Mouse (Mus musculus): ENCODE results near the gene Adamts20. TPM values are rescaled to one million over a fixed set of nuclear protein-coding genes. Genes with fewer than 3 reads are reported as not detected.

Adamts20 gene
- polyA plus RNA-seq, 1 experiment from 2014 or later, result 1.6 TPM

GRCm38 (mm10) chr15:94480248-94480647 is 15.0 kb upstream of the Adamts20 start:
- no peaks in the 10 kb centered on the region for H3K27me3 ChIP-seq (ENCODE audit: control insufficient read depth, insufficient read depth, low read depth, low read length)
- peaks cover 2% of the 10 kb centered on the region; the same call in 1 of the 2 replicates for H3K4me1 ChIP-seq (replicated peaks; ENCODE audit: control insufficient read depth, insufficient read depth, low read length)
- WGBS, result 68% methylated on average over 5 of the region's 5 CpGs
- no peak overlapping the region for H3K27ac ChIP-seq (ENCODE audit: low read length)
- no peak overlapping the region for H3K4me2 ChIP-seq (ENCODE audit: low read depth, low read length)
- no peak for ATAC-seq (ENCODE audit: low read depth)
- no peak overlapping the region for H3K4me3 ChIP-seq (ENCODE audit: low read length)
- H3K36me3 ChIP-seq (ENCODE audit: control insufficient read depth, insufficient read depth, low read length), result no peaks in the 10 kb centered on the region
- no peak overlapping the region for H3K9ac ChIP-seq (ENCODE audit: low read length)
- no peaks in the 10 kb centered on the region for H3K9me3 ChIP-seq (ENCODE audit: control insufficient read depth, low read length)

- H3K9ac ChIP-seq (ENCODE audit: low read length), result no peak overlapping the region
- peaks cover 2% of the 10 kb centered on the region; the same call in 1 of the 2 replicates for H3K4me1 ChIP-seq (replicated peaks; ENCODE audit: control insufficient read depth, insufficient read depth, low read length)
- H3K4me2 ChIP-seq (ENCODE audit: low read depth, low read length), result no peak overlapping the region
- no peak overlapping the region for H3K27ac ChIP-seq (ENCODE audit: low read length)
- no peak overlapping the region for H3K4me3 ChIP-seq (ENCODE audit: low read length)
- H3K9me3 ChIP-seq (ENCODE audit: control insufficient read depth, low read length), result no peaks in the 10 kb centered on the region
- no peaks in the 10 kb centered on the region for H3K27me3 ChIP-seq (ENCODE audit: control insufficient read depth, insufficient read depth, low read depth, low read length)
- 0 out of 2 replicates have a peak, but pooled peaks have one; percentile 15 for ATAC-seq (ENCODE audit: low read depth)
- 65% methylated on average over 3 of the region's 3 CpGs for WGBS
- H3K36me3 ChIP-seq (ENCODE audit: control insufficient read depth, insufficient read depth, low read length), result no peaks in the 10 kb centered on the region
Measured at GRCm38 (mm10) chr15:94479513-94480136, 14.4 kb upstream of the Adamts20 start.

- no peak for ATAC-seq (ENCODE audit: low read depth)
- Histone ChIP-seq H3K4me2 (ENCODE audit: low read depth, low read length) (no peak overlapping the region), H3K4me1 (replicated peaks; ENCODE audit: control insufficient read depth, insufficient read depth, low read length) (peaks cover 2% of the 10 kb centered on the region; the same call in 1 of the 2 replicates), H3K36me3 (ENCODE audit: control insufficient read depth, insufficient read depth, low read length) (no peaks in the 10 kb centered on the region), H3K27me3 (ENCODE audit: control insufficient read depth, insufficient read depth, low read depth, low read length) (no peaks in the 10 kb centered on the region), H3K9ac (ENCODE audit: low read length) (no peak overlapping the region), H3K9me3 (ENCODE audit: control insufficient read depth, low read length) (no peaks in the 10 kb centered on the region), H3K4me3 (ENCODE audit: low read length) (no peak overlapping the region), H3K27ac (ENCODE audit: low read length) (no peak overlapping the region)
- WGBS, result 54% methylated on average over 13 of the region's 13 CpGs
Measured at GRCm38 (mm10) chr15:94478706-94479105, 13.5 kb upstream of the Adamts20 start.

- no peaks in the 10 kb centered on the region for H3K36me3 ChIP-seq (ENCODE audit: control insufficient read depth, insufficient read depth, low read length)
- H3K4me3 ChIP-seq (ENCODE audit: low read length), result no peak overlapping the region
- no peak overlapping the region for H3K9ac ChIP-seq (ENCODE audit: low read length)
- no peak for ATAC-seq (ENCODE audit: low read depth)
- 73% methylated on average over 7 of the region's 7 CpGs for WGBS
- no peaks in the 10 kb centered on the region for H3K27me3 ChIP-seq (ENCODE audit: control insufficient read depth, insufficient read depth, low read depth, low read length)
- H3K27ac ChIP-seq (ENCODE audit: low read length), result no peak overlapping the region
- H3K9me3 ChIP-seq (ENCODE audit: control insufficient read depth, low read length), result no peaks in the 10 kb centered on the region
- H3K4me1 ChIP-seq (replicated peaks; ENCODE audit: control insufficient read depth, insufficient read depth, low read length), result peaks cover 2% of the 10 kb centered on the region; the same call in 1 of the 2 replicates
- H3K4me2 ChIP-seq (ENCODE audit: low read depth, low read length), result no peak overlapping the region
Measured at GRCm38 (mm10) chr15:94477287-94477686, 12.1 kb upstream of the Adamts20 start.

- Histone ChIP-seq H3K9ac (ENCODE audit: low read length) (no peak overlapping the region), H3K4me3 (ENCODE audit: low read length) (no peak overlapping the region), H3K4me2 (ENCODE audit: low read depth, low read length) (no peak overlapping the region), H3K4me1 (replicated peaks; ENCODE audit: control insufficient read depth, insufficient read depth, low read length) (peaks cover 2% of the 10 kb centered on the region; the same call in 1 of the 2 replicates), H3K36me3 (ENCODE audit: control insufficient read depth, insufficient read depth, low read length) (no peaks in the 10 kb centered on the region), H3K9me3 (ENCODE audit: control insufficient read depth, low read length) (no peaks in the 10 kb centered on the region), H3K27ac (ENCODE audit: low read length) (no peak overlapping the region), H3K27me3 (ENCODE audit: control insufficient read depth, insufficient read depth, low read depth, low read length) (no peaks in the 10 kb centered on the region)
- 69% methylated on average over 5 of the region's 5 CpGs for WGBS
- no peak for ATAC-seq (ENCODE audit: low read depth)
Measured at GRCm38 (mm10) chr15:94475975-94476374, 10.8 kb upstream of the Adamts20 start.

- H3K36me3 ChIP-seq (ENCODE audit: control insufficient read depth, insufficient read depth, low read length), result no peaks in the 10 kb centered on the region
- H3K27ac ChIP-seq (ENCODE audit: low read length), result no peak overlapping the region
- no peaks in the 10 kb centered on the region for H3K4me1 ChIP-seq (replicated peaks; ENCODE audit: control insufficient read depth, insufficient read depth, low read length)
- no peaks in the 10 kb centered on the region for H3K9me3 ChIP-seq (ENCODE audit: control insufficient read depth, low read length)
- no peak overlapping the region for H3K9ac ChIP-seq (ENCODE audit: low read length)
- ATAC-seq (ENCODE audit: low read depth), result peak; percentile 60
- 28% methylated on average over 5 of the region's 5 CpGs for WGBS
- no peaks in the 10 kb centered on the region for H3K27me3 ChIP-seq (ENCODE audit: control insufficient read depth, insufficient read depth, low read depth, low read length)
- H3K4me2 ChIP-seq (ENCODE audit: low read depth, low read length), result no peak overlapping the region
- H3K4me3 ChIP-seq (ENCODE audit: low read length), result no peak overlapping the region
Measured at GRCm38 (mm10) chr15:94470361-94470760, 5.1 kb upstream of the Adamts20 start.

- H3K9me3 ChIP-seq (ENCODE audit: control insufficient read depth, low read length), result no peaks in the 10 kb centered on the region
- H3K36me3 ChIP-seq (ENCODE audit: control insufficient read depth, insufficient read depth, low read length), result no peaks in the 10 kb centered on the region
- H3K27me3 ChIP-seq (ENCODE audit: control insufficient read depth, insufficient read depth, low read depth, low read length), result no peaks in the 10 kb centered on the region
- no peak overlapping the region for H3K4me2 ChIP-seq (ENCODE audit: low read depth, low read length)
- ATAC-seq (ENCODE audit: low read depth), result no peak
- no peak overlapping the region for H3K27ac ChIP-seq (ENCODE audit: low read length)
- no peaks in the 10 kb centered on the region for H3K4me1 ChIP-seq (replicated peaks; ENCODE audit: control insufficient read depth, insufficient read depth, low read length)
- no peak overlapping the region for H3K4me3 ChIP-seq (ENCODE audit: low read length)
- whole genome bisulfite sequencing, result 63% methylated on average over 14 of the region's 14 CpGs
- H3K9ac ChIP-seq (ENCODE audit: low read length), result no peak overlapping the region
Measured at GRCm38 (mm10) chr15:94464881-94465280, 337 bp downstream of the Adamts20 start.

GRCm38 (mm10) chr15:94463251-94463650 is 2.0 kb downstream of the Adamts20 start:
- Histone ChIP-seq H3K27ac (ENCODE audit: low read length) (no peak overlapping the region), H3K9ac (ENCODE audit: low read length) (no peak overlapping the region), H3K4me2 (ENCODE audit: low read depth, low read length) (no peak overlapping the region), H3K9me3 (ENCODE audit: control insufficient read depth, low read length) (no peaks in the 10 kb centered on the region), H3K36me3 (ENCODE audit: control insufficient read depth, insufficient read depth, low read length) (no peaks in the 10 kb centered on the region), H3K4me3 (ENCODE audit: low read length) (no peak overlapping the region), H3K4me1 (replicated peaks; ENCODE audit: control insufficient read depth, insufficient read depth, low read length) (no peaks in the 10 kb centered on the region), H3K27me3 (ENCODE audit: control insufficient read depth, insufficient read depth, low read depth, low read length) (no peaks in the 10 kb centered on the region)
- WGBS, result 59% methylated on average over 3 of the region's 3 CpGs
- ATAC-seq (ENCODE audit: low read depth), result no peak

- H3K9ac ChIP-seq (ENCODE audit: low read length), result no peak overlapping the region
- H3K4me1 ChIP-seq (replicated peaks; ENCODE audit: control insufficient read depth, insufficient read depth, low read length), result no peaks in the 10 kb centered on the region
- H3K4me3 ChIP-seq (ENCODE audit: low read length), result no peak overlapping the region
- no peak for ATAC-seq (ENCODE audit: low read depth)
- H3K9me3 ChIP-seq (ENCODE audit: control insufficient read depth, low read length), result no peaks in the 10 kb centered on the region
- 39% methylated on average over 3 of the region's 3 CpGs for WGBS
- H3K4me2 ChIP-seq (ENCODE audit: low read depth, low read length), result no peak overlapping the region
- H3K27ac ChIP-seq (ENCODE audit: low read length), result no peak overlapping the region
- H3K27me3 ChIP-seq (ENCODE audit: control insufficient read depth, insufficient read depth, low read depth, low read length), result no peaks in the 10 kb centered on the region
- H3K36me3 ChIP-seq (ENCODE audit: control insufficient read depth, insufficient read depth, low read length), result no peaks in the 10 kb centered on the region
Measured at GRCm38 (mm10) chr15:94462206-94462605, 3.0 kb downstream of the Adamts20 start.
